Mouse (Mus musculus): Measurements from ENCODE around the gene Oit1.
A peak's percentile ranks its signal among the peaks of the same experiment; 100 is the strongest.

Gene Oit1

DNA sequence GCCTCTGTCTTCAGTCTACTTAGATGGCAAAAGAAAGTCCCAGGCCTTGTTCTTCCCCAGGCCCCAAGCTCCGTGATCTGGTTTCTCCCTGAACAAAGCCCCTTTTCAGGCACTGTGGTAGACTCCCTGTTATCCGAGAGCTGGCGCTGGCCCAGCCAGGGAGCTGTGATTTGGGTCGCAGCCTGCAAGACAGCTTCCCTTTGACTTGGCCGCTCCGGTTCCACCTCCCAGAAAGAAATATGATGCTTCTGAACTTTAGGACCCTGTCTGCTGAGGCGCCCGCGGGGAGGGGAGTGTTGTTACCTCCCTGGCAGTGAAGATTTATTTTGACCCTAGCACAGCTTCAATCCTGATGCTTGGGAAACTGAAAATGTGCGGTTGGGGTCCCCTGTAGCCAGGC lies 42.6 kb downstream of the Oit1 start:
- no peak for DNase-seq (ENCODE audit: low spot score in 2 of 2)

DNA sequence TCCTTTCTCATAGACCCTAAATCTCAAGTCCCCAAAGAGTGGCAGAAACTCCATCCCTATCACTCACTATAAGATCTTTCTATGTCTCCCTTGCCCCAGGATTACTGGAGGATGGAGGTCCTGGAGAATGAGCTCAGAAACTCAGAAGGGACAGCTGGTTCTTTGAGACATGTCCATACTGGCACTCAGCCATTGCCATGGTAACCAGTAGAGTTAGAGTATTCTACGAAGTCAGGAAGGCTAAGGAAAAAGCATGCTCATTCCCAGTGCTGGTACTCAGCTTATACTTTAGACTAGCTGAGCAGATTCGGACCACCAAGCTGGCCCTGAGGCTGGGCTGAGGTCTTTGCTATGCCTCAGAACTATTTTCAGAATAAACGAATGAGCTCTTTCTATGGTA lies 44.0 kb downstream of the Oit1 start:
- DNase-seq (ENCODE audit: low spot score in 2 of 2), result no peak

DNA sequence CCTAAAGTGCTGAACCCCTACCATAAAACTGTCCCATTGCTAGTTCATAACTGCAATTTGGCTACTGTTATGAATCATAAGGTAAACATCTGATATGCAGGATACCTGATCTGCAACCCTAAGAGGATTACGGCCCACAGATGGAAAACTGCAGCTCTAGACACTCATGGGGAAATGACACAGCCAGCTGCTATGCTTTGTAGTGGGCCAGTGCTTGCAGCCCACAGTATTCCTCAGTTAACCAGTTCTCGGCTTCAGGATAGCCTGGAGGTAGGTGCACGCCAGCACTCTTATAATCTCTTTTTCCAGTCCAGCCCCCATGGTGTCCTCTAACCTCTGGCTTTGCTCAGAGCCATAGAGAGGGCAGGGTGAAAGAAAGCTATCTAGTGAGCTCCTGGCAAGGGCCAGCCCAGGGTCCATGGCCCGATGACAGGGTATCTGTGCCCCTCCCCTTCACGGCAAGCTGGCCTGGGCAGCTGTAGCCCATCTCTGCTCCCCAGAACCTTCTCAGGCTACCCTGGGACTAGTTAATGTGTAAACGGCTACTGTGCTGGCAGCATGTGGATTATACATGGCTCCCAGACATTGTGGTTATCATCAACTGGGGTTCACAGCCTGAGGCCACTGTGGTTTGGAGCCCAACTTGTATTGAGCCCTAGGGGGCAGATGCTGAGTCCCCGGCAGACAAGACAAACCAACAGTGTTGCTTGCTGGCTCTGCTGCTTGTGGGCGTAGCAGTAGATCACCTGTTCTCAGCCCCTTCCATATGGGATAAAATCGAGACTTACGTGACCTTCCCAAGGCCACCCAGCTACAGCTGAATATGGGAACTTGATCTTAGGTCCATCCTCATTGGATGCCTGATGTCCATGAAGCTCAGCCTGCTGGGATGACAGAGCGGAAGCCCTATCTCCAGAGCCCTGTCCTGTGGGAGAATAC lies 46.0 kb downstream of the Oit1 start:
- DNase-seq (ENCODE audit: low spot score in 2 of 2), result no peak

DNA sequence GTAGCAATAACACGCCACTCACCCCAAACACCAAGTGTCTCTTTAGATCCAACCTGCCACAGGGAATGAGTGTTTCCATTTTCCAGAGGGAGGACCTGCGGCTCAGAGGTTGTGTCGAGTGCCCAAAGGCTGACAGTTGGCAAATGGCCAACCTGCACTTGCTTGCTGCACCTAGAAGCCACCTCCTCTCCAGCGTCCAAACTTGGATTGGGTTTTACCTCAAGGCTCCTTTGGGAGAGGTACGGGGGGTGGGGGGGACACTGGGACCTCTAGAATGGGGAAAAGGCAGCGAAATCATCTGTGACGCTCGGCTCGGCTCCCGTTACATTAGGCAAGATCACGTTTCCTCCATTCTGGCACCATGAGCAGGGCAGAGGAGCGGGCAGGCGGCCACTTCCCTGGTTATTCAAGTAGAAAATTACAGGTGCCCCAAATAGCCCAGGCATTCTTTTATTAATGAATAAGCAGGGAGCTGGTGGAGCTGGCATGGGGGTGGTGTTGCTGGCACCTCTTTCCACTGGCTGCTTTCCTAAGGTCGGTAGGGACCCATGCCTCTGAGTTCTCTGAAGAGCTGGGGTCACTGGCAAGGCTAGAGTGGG lies 47.1 kb downstream of the Oit1 start:
- no peak for DNase-seq (ENCODE audit: low spot score in 2 of 2)

DNA sequence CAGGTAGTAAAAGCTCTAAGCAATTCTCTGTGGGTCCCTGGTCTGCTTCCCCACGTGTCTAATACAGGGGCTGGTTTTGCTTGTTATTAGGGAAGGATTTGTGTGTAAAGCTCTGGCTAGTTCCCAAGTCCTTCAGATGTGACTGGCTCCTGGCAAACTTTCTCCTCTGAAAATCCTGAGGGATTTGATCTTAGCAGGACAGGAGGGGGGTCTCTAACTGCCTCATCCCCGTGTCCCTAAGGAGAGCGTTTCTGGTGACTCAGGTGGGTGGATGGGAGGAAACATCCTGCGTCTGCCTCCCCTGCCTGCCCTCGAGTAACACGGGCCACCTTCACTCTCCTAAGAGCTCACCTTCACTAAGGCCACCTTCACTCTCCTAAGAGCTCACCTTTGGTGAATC lies 48.2 kb downstream of the Oit1 start:
- no peak for DNase-seq (ENCODE audit: low spot score in 2 of 2)

DNA sequence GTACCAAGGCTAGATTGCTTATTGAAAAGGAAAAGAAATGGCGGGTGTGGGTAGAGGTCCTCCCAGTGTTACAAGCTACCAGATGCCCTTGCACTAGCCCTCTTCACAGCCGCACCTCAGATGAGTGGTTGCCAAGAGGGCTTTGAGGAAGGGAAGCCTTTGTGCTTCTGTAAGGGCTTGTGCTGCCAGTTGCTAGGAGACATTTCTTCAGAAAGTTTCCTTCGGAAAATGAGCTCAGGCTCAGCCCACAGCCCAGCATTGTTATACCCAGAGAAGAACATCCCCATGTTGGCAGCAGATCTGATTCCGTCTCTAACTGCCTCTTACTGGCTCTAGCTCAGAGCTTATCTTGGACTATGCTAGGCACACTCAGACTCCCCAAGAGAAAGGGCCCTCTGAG lies 49.0 kb downstream of the Oit1 start:
- DNase-seq (ENCODE audit: low spot score in 2 of 2), result peak in 1 of 2 experiments; percentile 30

DNA sequence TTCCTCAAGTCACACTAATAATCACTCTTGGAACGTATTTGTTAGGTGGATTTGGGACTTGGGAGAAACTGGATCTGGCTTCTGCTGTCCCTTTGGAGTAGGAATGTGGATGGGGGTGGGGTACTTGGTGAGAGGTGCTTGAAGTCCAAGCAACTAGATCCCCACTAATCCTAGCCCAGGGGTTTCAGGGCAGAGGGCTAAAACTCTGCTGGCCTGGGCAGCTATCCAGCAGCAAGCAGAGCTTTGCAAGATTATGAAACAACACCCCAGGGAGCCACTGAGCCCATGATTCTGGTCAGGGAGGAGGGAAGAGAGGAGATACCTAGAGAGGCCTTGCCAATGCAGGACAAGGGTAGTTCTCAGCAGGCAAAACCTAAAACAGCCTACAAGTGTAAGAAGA lies 51.2 kb downstream of the Oit1 start:
- DNase-seq (ENCODE audit: low spot score in 2 of 2), result no peak

DNA sequence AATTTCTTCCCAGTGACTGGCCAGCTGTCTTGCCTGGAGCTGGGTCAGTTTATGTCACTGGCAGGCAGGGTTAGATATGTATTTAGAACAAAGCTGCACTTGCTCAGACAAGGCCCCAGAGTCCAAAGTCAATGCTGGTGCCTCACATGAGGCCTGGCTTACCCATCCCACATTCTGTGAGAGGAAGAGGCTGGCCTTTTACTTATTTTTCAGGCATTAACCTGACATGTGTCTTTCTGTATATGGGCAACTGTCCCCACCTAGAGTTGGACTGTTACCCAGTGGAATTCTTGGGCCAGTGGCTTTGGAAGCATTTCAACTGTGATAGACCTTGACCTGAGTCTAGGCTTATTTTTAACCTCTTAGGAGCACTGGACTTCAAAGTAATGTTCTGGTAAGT lies 51.6 kb downstream of the Oit1 start:
- no peak for DNase-seq (ENCODE audit: low spot score in 2 of 2)

DNA sequence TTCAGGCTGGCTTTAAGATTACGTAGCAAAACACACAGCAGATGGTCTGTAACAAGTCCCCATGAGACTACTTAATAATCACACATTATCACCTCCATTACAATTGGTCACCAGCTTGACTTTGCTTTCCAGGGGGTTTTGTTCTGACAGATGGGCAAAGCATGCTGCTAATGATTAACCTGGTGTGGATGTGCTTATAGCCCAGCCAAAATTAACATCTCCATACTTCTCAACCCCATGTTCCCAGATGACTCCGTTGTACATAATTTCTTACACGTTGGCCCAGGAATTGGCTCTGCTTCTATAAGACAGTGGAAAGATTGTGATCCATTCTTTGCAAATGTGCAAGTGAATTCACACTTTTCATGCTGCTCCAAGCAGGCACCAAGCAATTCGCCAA lies 52.8 kb downstream of the Oit1 start:
- DNase-seq (ENCODE audit: low spot score in 2 of 2), result no peak

DNA sequence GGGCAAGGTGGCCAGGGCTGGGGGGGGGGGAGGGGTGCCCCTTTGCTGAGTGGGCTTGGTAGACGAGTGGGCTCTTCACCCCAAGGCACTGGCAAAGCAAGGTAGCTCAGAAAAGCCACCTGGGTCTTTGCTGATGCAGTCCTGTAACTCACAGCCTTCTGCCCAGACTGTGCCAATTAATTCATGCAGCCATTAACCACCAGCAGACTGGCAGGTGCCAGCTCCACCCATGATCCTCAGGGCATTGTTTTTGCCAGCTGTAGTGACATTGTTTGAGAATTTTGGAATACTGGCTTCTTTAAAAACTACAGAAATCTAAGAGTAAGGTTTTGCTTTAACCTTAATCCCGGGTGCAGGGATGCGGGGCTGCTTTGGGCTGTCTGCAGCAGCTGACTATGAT lies 58.0 kb downstream of the Oit1 start:
- DNase-seq (ENCODE audit: low spot score in 2 of 2), result no peak

DNA sequence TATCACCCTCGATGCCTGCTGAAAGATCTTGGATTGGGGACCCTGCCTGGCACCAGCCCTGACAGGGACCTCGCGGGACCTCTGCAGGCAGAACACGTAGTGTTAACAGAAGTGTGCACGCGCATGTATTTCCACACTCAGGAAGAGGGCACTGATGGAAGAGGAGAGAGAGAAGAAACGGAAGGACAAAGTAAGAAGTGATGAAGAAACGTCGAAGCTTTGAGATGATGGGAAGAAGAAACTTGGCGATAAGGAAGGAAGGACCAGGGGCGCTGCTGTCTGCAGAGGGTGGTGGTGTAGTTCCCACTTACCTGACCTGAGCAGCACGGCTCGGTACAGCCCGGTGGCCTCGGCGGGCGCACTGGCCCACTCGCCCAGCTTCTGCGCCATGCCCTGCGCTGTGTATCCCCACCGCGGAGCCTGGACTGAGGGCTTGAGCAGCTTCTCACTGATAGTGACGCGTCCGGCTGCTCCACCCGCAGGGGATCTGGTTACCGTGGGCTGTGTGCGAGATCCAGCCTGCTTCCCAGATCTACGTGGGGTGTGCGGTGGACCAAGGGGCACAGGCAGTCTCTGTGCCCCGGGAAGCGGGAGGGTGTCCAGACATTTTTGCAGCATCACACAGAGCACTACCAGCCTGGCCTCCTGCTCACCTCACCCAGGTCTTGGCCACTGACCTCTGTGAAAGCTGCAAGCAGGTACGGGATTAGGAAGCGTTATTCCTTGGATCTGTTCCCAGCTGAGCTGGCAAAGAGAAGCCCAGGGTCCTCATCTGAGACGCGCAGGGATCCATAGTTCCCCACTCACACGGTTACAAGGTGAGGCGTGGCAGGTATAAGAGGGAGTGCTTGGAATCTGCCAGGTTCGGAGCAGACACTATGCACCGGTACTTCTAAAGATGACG lies 61.1 kb downstream of the Oit1 start, which contains the start of gene Fam107a:
Gene Fam107a, minus strand, starts transcription at position 830 of the 904 bp plus-strand sequence.
- DNase-seq (ENCODE audit: low spot score in 2 of 2), result no peak

DNA sequence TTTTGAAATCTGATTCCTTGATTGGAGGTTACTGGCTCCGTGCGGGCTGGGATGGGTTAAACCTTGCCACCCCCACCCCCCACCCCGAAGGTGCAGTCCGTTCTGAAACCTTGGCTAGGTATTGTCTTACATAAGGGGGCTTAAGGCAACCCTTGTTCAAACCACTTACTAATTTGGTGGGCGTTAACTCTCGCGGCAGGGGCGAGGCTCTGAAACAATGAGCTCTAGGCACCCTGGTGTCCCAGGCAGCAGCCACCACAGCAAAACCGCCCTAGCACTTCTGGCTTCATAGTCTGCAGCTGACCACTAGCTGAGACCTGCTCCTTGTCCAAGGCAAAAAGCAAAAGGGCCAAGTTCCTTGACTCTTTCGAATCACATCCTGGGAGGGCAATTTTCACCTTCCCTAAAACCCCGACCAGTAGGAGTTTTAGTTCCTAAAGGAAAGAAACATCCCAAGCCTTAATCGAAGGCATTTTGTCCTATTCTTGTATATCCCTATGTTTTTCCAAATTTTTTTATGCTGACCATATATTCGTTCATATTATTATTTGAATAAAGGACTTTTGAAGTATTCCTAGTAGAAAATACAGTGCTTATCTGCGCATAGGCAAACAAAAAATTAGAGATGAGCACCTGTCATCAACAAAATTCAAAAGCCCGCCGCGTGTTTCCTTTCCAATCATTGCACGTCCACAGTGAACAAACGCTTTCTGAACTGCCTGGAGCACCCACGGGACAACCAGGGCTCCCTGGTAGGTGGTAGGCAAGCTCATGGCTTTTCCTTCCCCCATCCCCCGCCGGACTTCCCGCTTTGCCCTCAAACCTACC lies 62.0 kb downstream of the Oit1 start:
- DNase-seq (ENCODE audit: low spot score in 2 of 2), result no peak

DNA sequence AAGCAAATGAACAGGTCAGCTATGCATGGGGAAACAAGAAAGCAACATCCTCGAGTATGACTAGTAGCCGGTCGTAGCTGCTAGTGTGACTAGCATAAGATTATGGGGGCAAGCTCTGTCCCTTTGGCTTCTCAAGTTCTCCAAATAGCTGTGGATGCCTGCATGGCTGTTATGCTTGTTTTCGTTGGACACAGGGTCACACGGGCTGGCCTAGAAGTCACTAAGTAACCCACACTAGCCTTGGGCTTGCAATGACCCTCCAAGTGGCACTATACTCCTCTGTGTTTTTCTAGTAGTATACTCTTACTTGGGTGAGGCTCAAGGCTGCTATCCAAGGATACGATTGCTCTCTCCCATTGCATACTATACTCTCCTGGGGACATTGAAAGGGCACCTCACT lies 63.4 kb downstream of the Oit1 start:
- no peak for DNase-seq (ENCODE audit: low spot score in 2 of 2)

DNA sequence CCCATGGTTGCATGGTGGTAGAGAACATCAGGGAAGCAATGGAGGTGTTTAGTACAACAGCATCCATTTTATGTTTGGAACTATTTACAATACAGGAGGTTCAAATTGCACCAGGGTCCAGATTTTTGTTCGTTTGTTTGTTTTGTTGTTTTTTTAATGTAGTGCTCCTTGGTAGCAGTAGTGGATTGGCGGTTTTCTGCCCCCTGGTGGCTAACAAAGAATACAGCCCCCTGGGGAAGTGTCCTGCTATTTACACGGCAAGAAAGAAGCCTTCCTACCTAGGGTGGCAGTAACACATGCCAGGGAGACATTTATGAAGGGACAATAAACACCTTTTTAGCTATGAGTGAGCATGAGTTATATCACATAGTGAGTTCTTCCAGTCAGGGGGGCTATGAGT lies 64.0 kb downstream of the Oit1 start:
- no peak for DNase-seq (ENCODE audit: low spot score in 2 of 2)

DNA sequence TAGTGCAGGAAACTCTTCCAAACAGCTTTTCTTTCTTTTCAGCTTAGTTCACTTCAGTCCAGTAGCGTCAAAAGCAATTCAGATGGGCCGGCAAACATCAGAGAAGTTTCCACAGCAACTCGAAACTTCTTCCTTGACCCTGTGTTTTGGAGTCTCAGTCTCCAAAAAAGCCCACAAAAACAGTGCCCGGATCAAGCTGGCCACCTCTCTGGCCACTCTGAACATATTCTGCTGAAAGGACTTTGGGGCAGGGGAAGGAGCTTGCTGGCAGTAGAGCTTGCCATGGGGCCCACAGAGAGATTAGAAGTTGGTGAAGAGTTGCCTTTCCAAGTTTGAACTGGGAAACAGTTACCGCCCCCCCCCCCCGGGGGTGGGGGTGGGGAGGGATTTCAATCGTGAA lies 64.7 kb downstream of the Oit1 start:
- peak in 1 of 2 experiments; percentile 29 for DNase-seq (ENCODE audit: low spot score in 2 of 2)

DNA sequence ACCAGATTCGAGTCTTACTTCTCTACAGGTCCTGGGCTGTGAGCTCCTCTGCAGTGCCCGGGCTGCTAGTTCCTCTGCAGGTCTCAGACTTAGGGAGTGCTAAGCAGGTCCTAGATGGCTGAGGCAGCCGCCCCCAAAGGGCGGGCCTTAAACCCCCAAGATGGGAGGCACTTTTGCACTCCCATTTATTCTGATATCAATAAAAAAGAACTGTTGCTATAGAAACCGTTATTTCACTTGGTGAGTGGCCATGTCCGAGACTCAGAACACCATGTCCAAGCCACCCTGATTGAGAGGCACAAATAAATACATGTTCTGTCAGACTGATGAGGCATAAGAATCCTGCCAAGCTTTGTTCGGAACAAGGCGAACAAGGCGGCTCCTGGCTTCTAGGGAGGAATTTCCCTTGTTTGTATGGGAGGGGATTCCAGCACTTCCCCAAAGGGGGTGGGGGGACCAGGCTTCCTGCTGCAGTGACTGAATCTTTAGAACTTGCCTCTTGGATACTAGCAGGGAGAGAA lies 68.9 kb downstream of the Oit1 start:
- DNase-seq (ENCODE audit: low spot score in 2 of 2), result peak; percentile 22 to 30

DNA sequence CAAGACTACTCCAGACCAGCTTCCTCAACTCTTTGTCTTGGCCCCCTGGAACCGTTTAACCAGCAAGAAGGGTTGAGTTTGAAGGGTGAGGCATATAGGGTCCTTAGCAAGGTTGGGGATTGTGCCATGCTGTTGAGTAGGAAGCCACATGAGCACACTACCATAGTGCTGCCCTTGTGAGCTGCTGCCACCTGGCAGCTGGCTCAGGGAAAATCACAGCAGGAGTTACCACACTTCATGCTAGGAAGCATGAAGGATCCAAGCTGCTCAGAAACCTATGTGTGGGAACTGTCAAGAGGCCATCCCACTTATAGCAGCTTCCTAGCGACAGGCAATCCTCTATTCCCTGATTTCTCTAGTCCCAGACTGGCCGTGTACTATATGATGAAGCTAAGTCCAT lies 69.9 kb downstream of the Oit1 start:
- DNase-seq (ENCODE audit: low spot score in 2 of 2), result no peak

DNA sequence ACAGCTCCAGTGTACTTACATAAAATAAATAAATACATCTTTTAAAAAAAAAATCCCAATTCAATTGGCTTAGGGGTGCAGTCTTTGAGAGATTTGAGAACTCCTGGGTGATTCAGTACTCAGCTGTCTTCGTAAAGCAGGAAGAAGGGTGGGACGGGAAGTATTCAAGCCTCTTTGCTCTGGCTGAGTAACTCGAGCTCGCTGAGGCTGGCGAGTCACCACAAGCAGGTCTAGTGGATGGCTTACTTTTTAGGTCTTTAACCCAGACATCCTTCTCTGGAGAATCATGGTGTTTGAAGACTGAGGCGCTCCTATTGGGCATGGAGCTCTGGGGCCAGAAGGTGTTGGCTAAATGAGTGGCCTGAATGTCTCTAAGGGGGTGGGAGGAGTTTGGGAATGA lies 71.7 kb downstream of the Oit1 start:
- no peak for DNase-seq (ENCODE audit: low spot score in 2 of 2)

DNA sequence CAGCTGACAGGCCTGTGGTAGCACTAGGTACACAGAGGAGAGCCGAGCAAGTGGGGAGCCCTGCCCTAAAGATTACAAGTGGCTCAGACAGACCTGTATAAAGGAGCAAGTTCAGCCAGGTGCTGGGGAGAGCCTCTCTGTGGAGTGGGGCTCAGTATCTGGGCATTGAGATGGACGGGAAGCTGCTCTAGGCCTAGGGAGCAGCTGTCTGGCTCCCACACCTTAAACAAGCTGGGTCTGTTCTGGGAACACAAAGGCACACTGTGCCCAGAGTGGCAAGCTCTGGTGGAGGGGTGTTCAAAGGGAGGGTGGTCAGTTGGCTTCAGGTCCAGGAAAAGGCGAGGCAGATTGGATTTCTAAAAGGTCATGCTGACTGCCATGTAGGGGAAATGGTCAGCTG lies 73.5 kb downstream of the Oit1 start:
- DNase-seq (ENCODE audit: low spot score in 2 of 2), result no peak

DNA sequence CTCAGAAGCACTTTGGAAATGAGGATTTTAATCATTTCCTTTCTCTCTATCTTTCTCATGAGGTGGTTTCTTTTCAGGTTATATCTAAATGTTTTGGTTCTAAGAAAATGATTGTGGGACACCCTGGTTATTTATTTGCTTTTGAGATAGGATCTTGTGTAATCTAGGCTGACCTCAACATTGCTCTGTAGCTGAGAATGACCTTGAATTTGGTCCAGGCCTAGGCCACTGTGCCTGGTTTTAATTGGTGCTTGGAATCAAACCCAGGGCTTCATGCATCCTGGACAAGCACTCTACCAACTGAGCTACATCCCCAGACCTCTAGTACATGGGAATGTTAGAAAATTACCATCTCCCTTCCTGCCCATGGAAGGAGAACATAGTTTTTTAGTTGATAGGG lies 74.5 kb downstream of the Oit1 start:
- no peak for DNase-seq (ENCODE audit: low spot score in 2 of 2)

DNA sequence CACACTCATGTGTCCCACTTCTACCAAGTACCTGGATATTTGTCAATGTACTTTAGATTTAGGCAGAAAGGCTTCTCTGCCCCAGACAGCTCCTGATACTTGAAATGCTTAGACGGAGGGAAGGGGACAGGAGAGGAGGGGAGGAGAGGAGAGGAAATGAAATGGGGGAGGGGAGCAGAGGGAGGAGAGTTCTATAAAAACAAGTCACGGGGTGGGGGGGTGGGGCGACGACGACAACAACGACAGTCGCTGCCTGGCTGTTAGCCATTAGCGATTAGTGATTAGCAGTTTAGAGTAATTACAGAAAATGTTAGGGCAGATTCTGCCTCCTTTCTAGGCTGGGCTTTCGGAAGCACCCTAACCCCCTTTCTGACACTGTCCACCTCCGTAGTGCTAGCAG lies 75.9 kb downstream of the Oit1 start:
- DNase-seq (ENCODE audit: low spot score in 2 of 2), result no peak
